Mouse (Mus musculus) bone marrow, adult 2 months (tissue): ENCODE measurements around the gene P2rx4. TPM values are rescaled to one million over a fixed set of nuclear protein-coding genes. Genes with fewer than 3 reads are reported as not detected.

ENCODE experiments used
- H3K27ac ChIP-seq: fragments of 200-500 bp; 2 replicates; pipeline ENCODE4 v1.5.1; 2012; ENCODE audit warnings: low read depth, mild to moderate bottlenecking, control low read depth, inconsistent platforms, low read length; ENCODE audit not compliant: control insufficient read depth, poor library complexity, insufficient read depth
- H3K4me1 ChIP-seq: fragments of 200-500 bp; 2 replicates; pipeline ENCODE4 v1.6.1; 2011; ENCODE audit warnings: low read length; ENCODE audit not compliant: control insufficient read depth, insufficient read depth
- H3K4me3 ChIP-seq: fragments of 200-500 bp; replicated peaks from 2 replicates; pipeline ENCODE3; 2011; ENCODE audit warnings: mild to moderate bottlenecking, low read depth, low read length, control low read depth; ENCODE audit not compliant: control insufficient read depth
- CTCF ChIP-seq: fragments of 200-500 bp; IDR thresholded peaks from 2 replicates; pipeline ENCODE4 v1.5.1; 2011; ENCODE audit warnings: low read length, control low read depth; ENCODE audit not compliant: control insufficient read depth, insufficient read depth
- POLR2A ChIP-seq: fragments of 200-500 bp; IDR thresholded peaks from 2 replicates; pipeline ENCODE4 v1.6.1; 2011; ENCODE audit warnings: low read depth, mild to moderate bottlenecking, control low read depth, low read length, borderline replicate concordance; ENCODE audit not compliant: control insufficient read depth
- WGBS: fragments of 180-500 bp; shearing (Covaris S2); methylation state at CpG from one replicate; pipeline ENCODE4 v1.1.7; 2018; 5-methylcytosine and 5-hydroxymethylcytosine counted together
- polyA plus RNA-seq: library from polyadenylated mRNA; stranded (reverse); fragments of >200 nt; gene quantifications from 2 replicates; pipeline ENCODE4 v1.2.4, GENCODE M21; 2011; ENCODE audit warnings: low replicate concordance; ENCODE audit not compliant: missing spikeins, insufficient read depth, insufficient read length

P2rx4 gene
- polyA plus RNA-seq, 1 experiment: 23.7 TPM

DNA sequence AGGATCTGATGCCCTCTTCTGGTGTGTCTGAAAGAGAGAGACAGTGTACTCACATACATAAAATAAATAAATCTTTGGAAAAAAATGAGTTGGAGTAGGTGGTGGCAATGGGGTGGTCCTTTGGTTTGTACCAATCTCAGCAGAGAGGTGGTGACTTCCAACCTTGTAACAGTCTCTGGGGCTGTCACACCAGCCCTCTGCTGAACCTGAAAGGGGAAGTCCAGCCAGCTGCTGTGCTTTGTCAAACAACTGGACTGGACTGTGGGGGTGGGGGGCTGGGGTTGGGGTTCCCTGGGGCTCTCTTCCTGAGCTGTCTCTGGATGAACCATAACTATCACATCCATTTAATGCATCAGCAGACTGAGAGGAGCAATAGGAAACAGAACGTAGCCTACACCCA is 8.4 kb downstream of the P2rx4 start:
- Histone ChIP-seq H3K4me1 (peaks cover 3% of the 10 kb centered on the region), H3K27ac (no peak overlapping the region), H3K4me3 (no peak overlapping the region)
- 65% methylated on average over 1 of the region's 1 CpGs for WGBS
- TF ChIP-seq POLR2A: no peak
- TF ChIP-seq CTCF: no peak

DNA sequence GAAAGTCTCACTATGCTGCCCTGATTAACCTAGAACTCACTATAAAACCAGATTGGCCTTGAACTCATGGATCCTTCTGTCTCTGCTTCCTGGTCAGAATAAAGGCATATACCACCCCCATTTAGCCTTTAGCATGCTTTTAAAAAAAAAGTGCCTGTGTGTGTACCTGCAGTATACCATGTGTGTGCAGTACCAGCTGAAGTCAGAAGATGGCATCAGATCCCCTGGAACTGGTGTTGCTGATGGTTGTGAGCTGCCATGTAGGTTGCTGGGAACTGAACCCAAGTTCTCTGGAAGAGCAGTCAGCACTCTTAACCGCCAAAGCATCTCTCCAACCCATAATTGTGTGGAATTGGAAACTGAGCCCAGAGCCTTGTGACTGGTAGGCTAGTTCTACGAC is 9.4 kb downstream of the P2rx4 start:
- H3K4me3 ChIP-seq: no peak overlapping the region
- TF ChIP-seq CTCF: no peak
- TF ChIP-seq POLR2A: no peak
- 90% methylated on average over 2 of the region's 2 CpGs for WGBS
- H3K4me1 ChIP-seq: peaks cover 3% of the 10 kb centered on the region
- H3K27ac ChIP-seq: no peak overlapping the region

DNA sequence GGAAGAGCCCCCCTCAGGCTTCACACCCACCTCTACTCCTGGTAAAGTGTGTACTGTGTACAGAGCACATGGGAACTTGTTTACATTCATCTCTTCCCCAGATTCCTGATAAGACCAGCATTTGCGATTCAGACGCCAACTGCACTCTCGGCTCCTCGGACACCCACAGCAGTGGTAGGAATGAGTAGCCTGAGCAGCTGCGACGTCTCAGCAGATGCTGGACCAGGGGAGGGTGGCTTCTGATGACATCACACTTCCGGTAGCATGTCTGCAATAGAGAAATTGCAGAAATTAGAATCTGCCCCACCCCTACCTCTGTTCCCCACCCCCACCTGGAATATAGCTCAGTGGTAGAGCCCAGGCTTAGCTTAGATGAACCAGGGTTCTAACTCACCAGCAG is 11.1 kb downstream of the P2rx4 start:
- Histone ChIP-seq H3K27ac (no peak overlapping the region), H3K4me1 (peaks cover 3% of the 10 kb centered on the region), H3K4me3 (no peak overlapping the region)
- TF ChIP-seq POLR2A (no peak), CTCF (no peak)
- WGBS: 65% methylated on average over 7 of the region's 7 CpGs

DNA sequence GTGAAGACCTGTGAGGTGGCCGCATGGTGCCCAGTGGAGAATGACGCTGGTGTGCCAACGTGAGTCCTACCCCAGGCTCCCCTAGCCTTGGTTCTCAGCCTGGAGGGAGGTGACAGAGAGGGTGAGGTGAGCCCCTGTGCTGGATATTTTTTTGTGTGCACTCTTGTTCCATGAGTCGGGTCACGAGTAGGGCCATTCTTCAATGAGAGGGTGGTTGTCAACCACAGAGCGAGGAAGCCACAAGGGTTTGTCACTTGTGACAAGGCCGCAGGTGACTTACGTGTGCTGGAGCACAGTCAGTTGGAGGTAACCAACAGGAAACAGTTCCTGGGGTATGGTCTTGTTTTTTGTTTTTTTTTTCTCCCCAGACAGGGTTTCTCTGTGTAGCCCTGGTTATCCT is 11.8 kb downstream of the P2rx4 start:
- 66% methylated on average over 8 of the region's 8 CpGs for WGBS
- Histone ChIP-seq H3K27ac (no peak overlapping the region), H3K4me3 (no peak overlapping the region), H3K4me1 (peaks cover 3% of the 10 kb centered on the region)
- TF ChIP-seq CTCF (no peak), POLR2A (no peak)

DNA sequence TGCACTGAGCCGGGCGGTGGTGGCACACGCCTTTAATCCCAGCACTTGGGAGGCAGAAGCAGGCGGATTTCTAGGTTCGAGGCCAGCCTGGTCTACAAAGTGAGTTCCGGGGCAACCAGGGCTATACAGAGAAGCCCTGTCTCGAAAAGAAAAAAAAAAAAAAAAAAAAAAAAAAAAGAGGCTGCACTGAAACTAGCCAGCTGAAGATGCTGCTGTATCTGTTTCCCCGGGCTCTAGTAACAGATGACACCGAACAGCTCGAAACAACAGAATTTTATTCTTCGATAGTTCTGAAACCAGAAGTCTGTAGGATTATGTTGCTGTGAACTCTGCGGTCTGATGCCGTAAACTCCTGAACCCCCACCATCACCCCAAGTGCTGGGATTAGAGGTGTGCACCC is 18.1 kb downstream of the P2rx4 start:
- H3K27ac ChIP-seq: no peak overlapping the region
- TF ChIP-seq POLR2A: no peak
- no peak for TF ChIP-seq CTCF
- no peaks in the 10 kb centered on the region for H3K4me1 ChIP-seq
- H3K4me3 ChIP-seq: no peak overlapping the region
- WGBS: 86% methylated on average over 12 of the region's 13 CpGs

DNA sequence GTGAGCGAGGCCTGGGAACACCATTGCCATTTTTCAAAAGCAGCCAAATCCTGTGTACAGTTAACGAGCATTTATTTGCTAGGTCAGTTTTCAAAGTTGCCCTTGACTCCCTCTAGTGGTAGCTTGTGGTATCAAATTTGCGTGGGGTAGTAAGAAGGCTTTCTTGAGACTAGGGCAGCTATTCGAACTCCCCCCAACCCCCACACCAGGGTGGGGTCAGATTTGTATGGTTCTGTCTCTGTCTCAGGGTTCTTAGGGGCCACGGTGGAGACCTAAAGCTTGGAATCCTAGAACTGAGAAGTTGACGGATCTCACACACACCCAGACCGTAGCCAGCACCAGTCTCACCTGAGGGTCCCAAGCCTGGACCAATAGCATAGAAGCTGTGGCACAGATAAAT is 18.7 kb downstream of the P2rx4 start:
- no peak overlapping the region for H3K27ac ChIP-seq
- 24% methylated on average over 7 of the region's 7 CpGs for WGBS

DNA sequence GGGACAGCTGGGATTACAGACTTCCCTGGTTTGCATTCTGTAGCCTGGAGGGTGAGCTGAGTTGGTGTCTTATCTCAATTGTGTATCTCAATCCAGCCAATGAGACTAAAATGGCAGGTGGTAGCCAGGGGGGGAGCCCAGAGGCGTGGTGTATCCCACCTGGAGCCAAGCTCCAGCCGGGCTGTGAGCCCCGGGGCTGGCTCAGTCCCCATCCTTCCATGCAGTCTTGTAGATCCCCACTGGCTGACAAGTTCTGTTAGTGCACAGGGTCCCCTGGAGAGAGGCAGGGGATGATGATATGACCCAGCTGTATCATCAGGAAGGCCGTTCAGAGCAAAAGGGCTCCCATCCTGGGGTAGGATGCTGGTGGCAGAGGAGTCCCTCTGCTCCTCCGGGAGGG is 19.3 kb downstream of the P2rx4 start:
- WGBS: 89% methylated on average over 5 of the region's 5 CpGs
- no peak overlapping the region for H3K27ac ChIP-seq

More for the DNA sequence above, 18.7 kb downstream of the P2rx4 start:
- TF ChIP-seq POLR2A: no peak
- peak; percentile 18; the same call in 1 of the 2 replicates for TF ChIP-seq CTCF
- H3K4me3 ChIP-seq: no peak overlapping the region
- no peaks in the 10 kb centered on the region for H3K4me1 ChIP-seq

DNA sequence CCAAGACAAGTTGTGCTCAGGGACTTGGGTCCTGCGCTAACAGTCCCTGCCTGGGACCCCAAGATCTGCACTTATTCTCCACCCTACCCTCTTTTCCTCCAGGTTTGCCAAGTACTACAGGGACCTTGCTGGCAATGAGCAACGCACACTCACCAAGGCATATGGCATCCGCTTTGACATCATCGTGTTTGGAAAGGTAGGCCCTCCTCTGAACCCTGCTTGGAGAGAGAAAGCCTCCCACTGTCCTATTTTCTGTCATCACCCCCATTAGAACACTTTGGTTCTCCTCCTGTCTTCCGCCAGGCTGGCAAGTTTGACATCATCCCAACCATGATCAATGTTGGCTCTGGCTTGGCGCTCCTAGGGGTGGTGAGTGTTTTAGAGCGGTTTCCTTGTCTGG is 19.8 kb downstream of the P2rx4 start:
- H3K4me1 ChIP-seq: peaks cover 1% of the 10 kb centered on the region; the same call in 1 of the 2 replicates
- TF ChIP-seq POLR2A (no peak), CTCF (no peak)
- H3K27ac ChIP-seq: no peak overlapping the region
- 91% methylated on average over 7 of the region's 7 CpGs for WGBS
- no peak overlapping the region for H3K4me3 ChIP-seq

More for the DNA sequence above, 19.3 kb downstream of the P2rx4 start:
- TF ChIP-seq CTCF (no peak), POLR2A (no peak)
- Histone ChIP-seq H3K4me1 (no peaks in the 10 kb centered on the region; the same call in 1 of the 2 replicates), H3K4me3 (no peak overlapping the region)

DNA sequence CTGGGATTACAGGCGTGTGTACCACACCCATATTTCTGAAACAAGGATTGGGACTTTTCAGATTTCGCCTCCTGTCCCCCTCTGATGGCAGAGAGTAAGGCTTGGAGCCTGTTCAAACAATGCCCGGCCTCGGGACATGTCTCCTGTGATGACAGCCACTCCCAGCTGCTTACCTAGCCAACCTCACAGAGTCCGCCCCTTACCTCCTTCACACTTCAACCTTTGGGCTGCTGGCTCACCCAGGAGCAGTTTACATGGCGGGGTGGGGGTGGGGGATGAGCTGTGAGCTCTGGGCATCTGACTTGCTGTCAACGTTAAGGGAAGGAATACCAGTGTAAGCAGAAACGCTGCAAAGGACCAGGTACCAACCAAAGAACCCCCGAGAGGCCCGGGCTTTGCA is 23.4 kb downstream of the P2rx4 start:
- TF ChIP-seq CTCF (no peak), POLR2A (no peak)
- H3K27ac ChIP-seq: no peak overlapping the region
- H3K4me3 ChIP-seq: no peak overlapping the region
- WGBS: 75% methylated on average over 10 of the region's 10 CpGs
- peaks cover 3% of the 10 kb centered on the region; the same call in 1 of the 2 replicates for H3K4me1 ChIP-seq
